Mouse (Mus musculus) embryonic facial prominence, embryonic 14.5 days (tissue): Measurements from ENCODE around the gene Rpl26. TPM values are rescaled to one million over a fixed set of nuclear protein-coding genes. Genes with fewer than 3 reads are reported as not detected.

Experiments used
- ATAC-seq: fragments of 200-750 bp; cut with Nextera tagmentation; 2 replicates; pipeline ENCODE4 v1.8.0; 2017; ENCODE audit warnings: low read depth, moderate number of reproducible peaks, moderate TSS enrichment
- DNase-seq: peaks from one replicate; pipeline ENCODE4 v3.0.0-alpha.2; 2015; ENCODE audit warnings: low spot score
- H3K27ac ChIP-seq: fragments of 300-500 bp; sonication (generic); replicated peaks from 2 replicates; pipeline ENCODE4 v1.5.1; 2014; ENCODE audit warnings: low read depth, mild to moderate bottlenecking, low read length, moderate library complexity
- H3K27me3 ChIP-seq: fragments of 300-500 bp; sonication (generic); replicated peaks from 2 replicates; pipeline ENCODE4 v1.6.1; 2014; ENCODE audit warnings: low read length; ENCODE audit not compliant: control insufficient read depth, insufficient read depth
- H3K36me3 ChIP-seq: fragments of 300-500 bp; sonication (generic); 2 replicates; pipeline ENCODE4 v1.6.1; 2014; ENCODE audit warnings: low read length, mixed read lengths; ENCODE audit not compliant: control insufficient read depth, insufficient read depth
- H3K4me1 ChIP-seq: fragments of 300-500 bp; sonication (generic); 2 replicates; pipeline ENCODE4 v1.6.1; 2014; ENCODE audit warnings: antibody characterized with exemption, low read length; ENCODE audit not compliant: control insufficient read depth, insufficient read depth
- H3K4me2 ChIP-seq: fragments of 300-500 bp; sonication (generic); 2 replicates; pipeline ENCODE4 v1.6.1; 2014; ENCODE audit warnings: low read depth, mild to moderate bottlenecking, low read length, moderate library complexity, mixed read lengths
- H3K4me3 ChIP-seq: fragments of 300-500 bp; sonication (generic); 2 replicates; pipeline ENCODE4 v1.5.1; 2014; ENCODE audit warnings: low read depth, mild to moderate bottlenecking, low read length
- H3K9ac ChIP-seq: fragments of 300-500 bp; sonication (generic); 2 replicates; pipeline ENCODE4 v1.6.1; 2014; ENCODE audit warnings: low read depth, mild to moderate bottlenecking, low read length, moderate library complexity, mixed read lengths
- H3K9me3 ChIP-seq: fragments of 300-500 bp; sonication (generic); 2 replicates; pipeline ENCODE4 v1.6.1; 2016; ENCODE audit warnings: low read length; ENCODE audit not compliant: control insufficient read depth
- WGBS: fragments of 180-500 bp; shearing (Covaris S2); extraction: QIAGEN DNeasy Blood & Tissue Kit; methylation state at CpG from one replicate; pipeline ENCODE4 v1.1.7; 2014; 5-methylcytosine and 5-hydroxymethylcytosine counted together
- polyA plus RNA-seq: library from polyadenylated mRNA; unstranded; fragments of >200 nt; fragmentation: Nextera tagmentation; extraction: Ambion mirVana; gene quantifications from 2 replicates; pipeline ENCODE4 v1.2.1, GENCODE M21; 2014

Rpl26 gene
- polyA plus RNA-seq, 1 experiment from 2014 or later, result 1,233 TPM

GRCm38 (mm10) chr11:68940516-68940915 lies 39.1 kb downstream of the Rpl26 start:
- H3K4me3 ChIP-seq, result peak overlapping the region; percentile 45
- no peaks in the 10 kb centered on the region for H3K9me3 ChIP-seq
- peak overlapping the region; percentile 59 for H3K4me2 ChIP-seq
- 54% methylated on average over 4 of the region's 4 CpGs for WGBS
- H3K4me1 ChIP-seq, result peaks cover 5% of the 10 kb centered on the region; the same call in 1 of the 2 replicates
- no peaks in the 10 kb centered on the region for H3K36me3 ChIP-seq
- peak overlapping the region; percentile 65 for H3K9ac ChIP-seq
- H3K27me3 ChIP-seq, result no peaks in the 10 kb centered on the region
- DNase-seq (no peak), ATAC-seq (no peak)
- 0 out of 2 replicates have a peak overlapping the region, but pooled peaks have one; percentile 61 for H3K27ac ChIP-seq

GRCm38 (mm10) chr11:68942731-68943130 lies 41.3 kb downstream of the Rpl26 start:
- no peak for ATAC-seq

GRCm38 (mm10) chr11:68945245-68945644 lies 43.9 kb downstream of the Rpl26 start:
- DNase-seq (no peak), ATAC-seq (no peak)
- Histone ChIP-seq H3K4me2 (no peak overlapping the region), H3K9me3 (no peaks in the 10 kb centered on the region), H3K36me3 (no peaks in the 10 kb centered on the region), H3K9ac (no peak overlapping the region), H3K4me3 (no peak overlapping the region), H3K4me1 (peaks cover 8% of the 10 kb centered on the region; the same call in 1 of the 2 replicates), H3K27ac (no peak overlapping the region), H3K27me3 (no peaks in the 10 kb centered on the region; the same call in 1 of the 2 replicates)
- 85% methylated on average over 2 of the region's 2 CpGs for WGBS

More at GRCm38 (mm10) chr11:68942731-68943130, 41.3 kb downstream of the Rpl26 start:
- no peaks in the 10 kb centered on the region for H3K36me3 ChIP-seq
- no peak for DNase-seq
- H3K9ac ChIP-seq, result no peak overlapping the region
- no peak overlapping the region for H3K4me3 ChIP-seq
- H3K9me3 ChIP-seq, result no peaks in the 10 kb centered on the region
- no peak overlapping the region for H3K4me2 ChIP-seq
- H3K4me1 ChIP-seq, result peaks cover 9% of the 10 kb centered on the region; the same call in 1 of the 2 replicates
- no peak overlapping the region for H3K27ac ChIP-seq
- H3K27me3 ChIP-seq, result no peaks in the 10 kb centered on the region; the same call in 1 of the 2 replicates
- 84% methylated on average over 8 of the region's 8 CpGs for WGBS

GRCm38 (mm10) chr11:68946001-68946400 lies 44.6 kb downstream of the Rpl26 start:
- no peaks in the 10 kb centered on the region; the same call in 1 of the 2 replicates for H3K27me3 ChIP-seq
- H3K9me3 ChIP-seq, result no peaks in the 10 kb centered on the region
- no peak for DNase-seq
- peaks cover 4% of the 10 kb centered on the region; the same call in 1 of the 2 replicates for H3K4me1 ChIP-seq
- no peak for ATAC-seq
- H3K4me3 ChIP-seq, result no peak overlapping the region
- WGBS, result 74% methylated on average over 4 of the region's 4 CpGs
- no peaks in the 10 kb centered on the region for H3K36me3 ChIP-seq
- H3K9ac ChIP-seq, result no peak overlapping the region
- no peak overlapping the region for H3K27ac ChIP-seq
- no peak overlapping the region for H3K4me2 ChIP-seq

- Histone ChIP-seq H3K36me3 (no peaks in the 10 kb centered on the region), H3K4me1 (peaks cover 4% of the 10 kb centered on the region; the same call in 1 of the 2 replicates), H3K27ac (no peak overlapping the region), H3K27me3 (no peaks in the 10 kb centered on the region; the same call in 1 of the 2 replicates), H3K4me2 (peak overlapping the region; percentile 40), H3K9ac (peak overlapping the region; percentile 48; the same call in 1 of the 2 replicates), H3K9me3 (no peaks in the 10 kb centered on the region), H3K4me3 (peak overlapping the region; percentile 6; the same call in 1 of the 2 replicates)
- ATAC-seq (peak; percentile 20; the same call in 1 of the 2 replicates), DNase-seq (peak; percentile 43)
- WGBS, result 22% methylated on average over 12 of the region's 16 CpGs
Observed at GRCm38 (mm10) chr11:68946806-68947440, 45.5 kb downstream of the Rpl26 start.

- WGBS, result 8% methylated on average over 9 of the region's 12 CpGs
- Histone ChIP-seq H3K36me3 (no peaks in the 10 kb centered on the region), H3K27ac (no peak overlapping the region), H3K4me1 (peaks cover 4% of the 10 kb centered on the region; the same call in 1 of the 2 replicates), H3K4me3 (peak overlapping the region; percentile 6; the same call in 1 of the 2 replicates), H3K4me2 (peak overlapping the region; percentile 13; the same call in 1 of the 2 replicates), H3K9ac (no peak overlapping the region), H3K27me3 (no peaks in the 10 kb centered on the region; the same call in 1 of the 2 replicates), H3K9me3 (no peaks in the 10 kb centered on the region)
- DNase-seq (no peak), ATAC-seq (peak; percentile 37; the same call in 1 of the 2 replicates)
Observed at GRCm38 (mm10) chr11:68947542-68947993, 46.2 kb downstream of the Rpl26 start.

- no peaks in the 10 kb centered on the region; the same call in 1 of the 2 replicates for H3K4me1 ChIP-seq
- H3K4me3 ChIP-seq, result peak overlapping the region; percentile 38
- ATAC-seq (no peak), DNase-seq (no peak)
- no peak overlapping the region for H3K27ac ChIP-seq
- peaks cover 17% of the 10 kb centered on the region for H3K27me3 ChIP-seq
- no peak overlapping the region for H3K9ac ChIP-seq
- H3K36me3 ChIP-seq, result no peaks in the 10 kb centered on the region
- WGBS, result 16% methylated on average over 13 of the region's 13 CpGs
- peak overlapping the region; percentile 52 for H3K4me2 ChIP-seq
- H3K9me3 ChIP-seq, result no peaks in the 10 kb centered on the region
Observed at GRCm38 (mm10) chr11:68953903-68954302, 52.5 kb downstream of the Rpl26 start.

- Histone ChIP-seq H3K4me3 (peak overlapping the region; percentile 38), H3K9ac (peak overlapping the region; percentile 60), H3K9me3 (no peaks in the 10 kb centered on the region), H3K27me3 (peaks cover 17% of the 10 kb centered on the region), H3K4me1 (no peaks in the 10 kb centered on the region; the same call in 1 of the 2 replicates), H3K4me2 (peak overlapping the region; percentile 52), H3K36me3 (no peaks in the 10 kb centered on the region), H3K27ac (no peak overlapping the region)
- WGBS, result 6% methylated on average over 17 of the region's 17 CpGs
- ATAC-seq, result no peak
- DNase-seq, result no peak
Observed at GRCm38 (mm10) chr11:68954408-68954807, 53.0 kb downstream of the Rpl26 start.
